Mouse (Mus musculus) limb, embryonic 11.5 days (tissue): ENCODE measurements around the gene Rtkn. TPM values are rescaled to one million over a fixed set of nuclear protein-coding genes. Genes with fewer than 3 reads are reported as not detected.
"Not testable (repeated sequence)": the region's sequence is repeated elsewhere in the genome, so short reads cannot be mapped to it uniquely, and the experiment has no call there.

Experiments
- ATAC-seq: fragments of 200-750 bp; cut with Nextera tagmentation; 2 replicates; pipeline ENCODE4 v1.8.0; 2017; ENCODE audit warnings: low read depth; ENCODE audit not compliant: insufficient number of reproducible peaks, low FRiP score, low TSS enrichment
- DNase-seq: peaks from one replicate; pipeline ENCODE4 v3.0.0-alpha.2; 2015; ENCODE audit warnings: low spot score
- H3K27ac ChIP-seq: fragments of 300-500 bp; sonication (generic); replicated peaks from 2 replicates; pipeline ENCODE4 v1.5.1; 2014; ENCODE audit warnings: low read depth, mild to moderate bottlenecking, low read length
- H3K27me3 ChIP-seq: fragments of 300-500 bp; sonication (generic); 2 replicates; pipeline ENCODE4 v1.6.1; 2014; ENCODE audit warnings: mild to moderate bottlenecking, low read length, mixed read lengths; ENCODE audit not compliant: control insufficient read depth, insufficient read depth
- H3K36me3 ChIP-seq: fragments of 300-500 bp; sonication (generic); 2 replicates; pipeline ENCODE4 v1.6.1; 2014; ENCODE audit warnings: mild to moderate bottlenecking, low read length, moderate library complexity, mixed read lengths; ENCODE audit not compliant: control insufficient read depth, insufficient read depth
- H3K4me1 ChIP-seq: fragments of 300-500 bp; sonication (generic); 2 replicates; pipeline ENCODE4 v1.6.1; 2014; ENCODE audit warnings: low read length, mixed read lengths; ENCODE audit not compliant: control insufficient read depth, insufficient read depth
- H3K4me2 ChIP-seq: fragments of 300-500 bp; sonication (generic); 2 replicates; pipeline ENCODE4 v1.6.1; 2014; ENCODE audit warnings: low read depth, mild to moderate bottlenecking, moderate library complexity; ENCODE audit not compliant: severe bottlenecking
- H3K4me3 ChIP-seq: fragments of 300-500 bp; sonication (generic); 2 replicates; pipeline ENCODE4 v1.5.1; 2014; ENCODE audit warnings: low read depth, low read length
- H3K9ac ChIP-seq: fragments of 300-500 bp; sonication (generic); 2 replicates; pipeline ENCODE4 v1.6.1; 2014; ENCODE audit warnings: mild to moderate bottlenecking, low read length
- H3K9me3 ChIP-seq: fragments of 300-500 bp; sonication (generic); 2 replicates; pipeline ENCODE4 v1.6.1; 2016; ENCODE audit warnings: low read length; ENCODE audit not compliant: control insufficient read depth
- WGBS: fragments of 180-500 bp; shearing (Covaris S2); extraction: QIAGEN DNeasy Blood & Tissue Kit; methylation state at CpG from one replicate; pipeline ENCODE4 v1.1.7; 2014; 5-methylcytosine and 5-hydroxymethylcytosine counted together
- polyA plus RNA-seq: library from polyadenylated mRNA; unstranded; fragments of >200 nt; fragmentation: Nextera tagmentation; extraction: Ambion mirVana; gene quantifications from 2 replicates; pipeline ENCODE4 v1.2.1, GENCODE M21; 2014

Gene Rtkn
- polyA plus RNA-seq, 1 experiment from 2014 or later = 30.5 TPM

DNA sequence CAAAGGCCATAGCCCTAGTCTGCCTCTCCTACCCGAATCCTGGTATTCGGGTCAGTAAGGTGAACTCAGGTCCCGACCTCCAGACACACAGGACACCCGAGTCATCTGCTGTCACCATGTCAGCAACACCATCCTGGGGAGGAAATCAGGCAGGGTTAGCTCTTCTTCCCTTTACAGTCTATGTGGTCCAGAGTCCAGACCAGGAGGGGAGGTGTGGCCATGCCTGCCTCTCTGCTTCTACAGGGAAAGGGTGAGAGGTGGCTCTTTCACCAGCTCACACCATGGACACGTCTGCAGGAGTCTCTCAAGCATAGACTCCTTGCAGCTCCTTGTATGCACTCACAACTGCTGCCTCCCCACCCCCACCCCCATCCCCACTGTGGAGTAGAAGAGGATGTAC lies 18.2 kb downstream of the Rtkn start:
- Histone ChIP-seq H3K4me3 (no peak overlapping the region), H3K4me2 (no peak overlapping the region), H3K27me3 (no peaks in the 10 kb centered on the region), H3K9me3 (no peaks in the 10 kb centered on the region), H3K4me1 (peaks cover 7% of the 10 kb centered on the region; the same call in 1 of the 2 replicates), H3K27ac (no peak overlapping the region), H3K9ac (no peak overlapping the region), H3K36me3 (peaks cover 2% of the 10 kb centered on the region; the same call in 1 of the 2 replicates)
- DNase-seq = no peak
- no peak for ATAC-seq
- WGBS = 81% methylated on average over 5 of the region's 5 CpGs

DNA sequence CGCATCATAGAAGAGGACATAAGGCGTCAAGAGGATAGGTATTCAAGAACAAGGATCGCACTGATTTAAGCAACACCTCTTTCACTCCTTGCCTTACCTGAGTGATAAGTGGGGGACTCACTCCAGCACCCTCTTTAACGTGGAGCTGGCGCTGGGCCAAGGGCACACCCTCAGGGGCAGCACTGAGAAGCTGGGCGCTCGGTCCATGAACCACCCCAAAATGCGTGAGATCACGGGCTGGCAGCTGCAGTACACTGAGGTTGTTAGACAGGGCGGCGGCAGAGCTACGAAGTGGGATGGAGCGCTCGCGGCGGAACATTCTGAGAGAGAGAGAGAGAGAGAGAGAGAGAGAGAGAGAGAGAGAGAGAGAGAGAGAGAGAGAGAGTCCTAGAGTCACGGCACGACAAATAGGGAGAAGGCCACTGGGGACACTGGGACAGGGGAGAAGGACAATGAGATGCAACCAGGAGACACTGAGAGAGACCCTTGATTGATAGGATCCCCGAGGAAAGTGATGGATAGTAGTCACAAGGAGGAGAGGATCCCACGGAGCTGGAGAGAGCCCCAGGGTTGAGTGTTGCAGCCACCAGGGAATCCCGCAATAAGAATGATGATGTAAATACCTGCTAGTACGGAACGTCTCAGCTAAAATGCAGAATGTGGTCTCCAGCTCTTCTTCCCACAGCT lies 20.4 kb downstream of the Rtkn start:
- Histone ChIP-seq H3K4me1 (peaks cover 7% of the 10 kb centered on the region; the same call in 1 of the 2 replicates), H3K4me3 (peak overlapping the region; percentile 54), H3K27me3 (peaks cover 6% of the 10 kb centered on the region), H3K27ac (no peak overlapping the region), H3K9me3 (no peaks in the 10 kb centered on the region), H3K9ac (peak overlapping the region; percentile 59), H3K36me3 (peaks cover 2% of the 10 kb centered on the region; the same call in 1 of the 2 replicates), H3K4me2 (peak overlapping the region; percentile 86)
- 0 out of 2 replicates have a peak, but pooled peaks have one; percentile 7 for ATAC-seq
- 8% methylated on average over 23 of the region's 23 CpGs for WGBS
- no peak for DNase-seq

DNA sequence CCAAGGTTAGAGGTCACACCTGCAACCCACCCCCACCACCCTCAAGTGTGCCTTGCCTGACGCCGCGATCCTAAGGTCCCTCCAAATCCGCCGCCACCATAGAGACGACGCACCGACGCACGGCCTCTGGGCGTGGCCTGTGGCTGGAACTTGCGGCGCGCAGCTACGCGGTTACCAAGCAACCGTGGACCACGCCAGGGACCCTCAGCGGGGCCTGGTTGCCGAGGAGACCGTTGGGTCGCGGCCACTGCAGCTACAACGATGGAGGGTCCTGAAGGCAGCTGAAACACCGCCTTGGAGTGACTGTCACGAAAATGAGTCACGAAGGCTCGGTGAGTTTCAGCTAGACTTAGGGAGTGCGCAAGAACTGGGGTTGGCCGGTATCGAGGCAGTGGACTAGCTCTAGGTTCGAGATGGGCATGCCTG lies 21.0 kb downstream of the Rtkn start, which contains the start of the genes Wdr54 and 1700003E16Rik:
Wdr54 (minus strand) TSS at position 139 of the 426 bp plus-strand sequence.
1700003E16Rik (plus strand) TSS at position 146 of the 426 bp plus-strand sequence.
- H3K9ac ChIP-seq = peak within 1 kb of the TSS; percentile 59
- peak within 1 kb of the TSS; percentile 86 for H3K4me2 ChIP-seq
- ATAC-seq = peak; percentile 87
- peak; percentile 91 for DNase-seq
- 1% methylated on average over 32 of the region's 32 CpGs for WGBS
- H3K4me1 ChIP-seq = peaks cover 10% of the 10 kb centered on the region; the same call in 1 of the 2 replicates
- H3K27me3 ChIP-seq = peaks cover 11% of the 10 kb centered on the region
- no peak within 1 kb of the TSS for H3K27ac ChIP-seq
- H3K36me3 ChIP-seq = peaks cover 2% of the 10 kb centered on the region; the same call in 1 of the 2 replicates
- H3K9me3 ChIP-seq = no peaks in the 10 kb centered on the region
- H3K4me3 ChIP-seq = peak within 1 kb of the TSS; percentile 54

DNA sequence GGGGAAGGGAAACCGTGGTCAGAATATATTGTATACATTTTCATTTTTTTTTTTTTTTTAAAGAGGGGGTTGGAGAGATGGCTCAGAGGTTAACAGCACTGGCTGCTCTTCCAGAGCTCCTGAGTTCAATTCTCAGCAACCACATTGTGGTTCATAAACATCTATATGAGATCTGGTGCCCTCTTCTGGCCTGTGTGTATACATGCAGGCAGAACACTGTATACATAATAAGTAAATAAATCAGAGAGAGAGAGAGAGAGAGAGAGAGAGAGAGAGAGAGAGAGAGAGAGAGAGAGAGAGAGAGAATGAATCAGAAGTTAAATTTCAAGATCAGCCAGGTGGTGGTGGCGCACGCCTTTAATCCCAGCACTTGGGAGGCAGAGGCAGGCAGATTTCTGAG lies 24.2 kb downstream of the Rtkn start:
- H3K27me3 ChIP-seq = peaks cover 26% of the 10 kb centered on the region
- H3K9me3 ChIP-seq, H3K9ac ChIP-seq, H3K36me3 ChIP-seq, ATAC-seq, H3K4me2 ChIP-seq, H3K4me3 ChIP-seq, H3K27ac ChIP-seq: not testable (repeated sequence)
- H3K4me1 ChIP-seq = peaks cover 21% of the 10 kb centered on the region
- WGBS = 35% methylated on average over 3 of the region's 3 CpGs
- peak; percentile 63 for DNase-seq

DNA sequence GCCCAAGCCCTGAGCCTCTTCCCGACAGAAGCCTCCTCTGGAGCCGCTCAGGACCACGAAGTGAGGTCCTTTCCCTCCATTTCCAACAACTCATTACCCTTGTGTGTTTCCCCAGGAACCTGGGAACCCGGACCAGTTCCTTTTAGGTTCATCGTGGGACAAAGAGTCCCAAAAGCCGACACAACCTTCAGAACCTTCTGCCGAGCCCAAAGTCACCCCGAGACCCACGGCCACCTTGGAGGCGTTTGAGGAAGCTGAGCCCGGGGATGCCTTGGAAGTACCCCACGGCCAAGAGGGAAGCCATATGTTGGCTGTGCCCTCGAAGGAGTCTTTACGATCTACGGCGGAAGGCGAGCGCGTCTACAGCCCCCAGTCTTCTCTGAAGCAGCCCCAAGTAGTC lies 26.2 kb downstream of the Rtkn start:
- peaks cover 26% of the 10 kb centered on the region for H3K27me3 ChIP-seq
- H3K9me3 ChIP-seq = no peaks in the 10 kb centered on the region
- H3K36me3 ChIP-seq = no peaks in the 10 kb centered on the region
- 5% methylated on average over 19 of the region's 19 CpGs for WGBS
- ATAC-seq (no peak), DNase-seq (peak; percentile 32)
- peak overlapping the region; percentile 27 for H3K4me3 ChIP-seq
- H3K4me2 ChIP-seq = peak overlapping the region; percentile 50
- H3K9ac ChIP-seq = peak overlapping the region; percentile 53; the same call in 1 of the 2 replicates
- no peak overlapping the region for H3K27ac ChIP-seq
- H3K4me1 ChIP-seq = peaks cover 20% of the 10 kb centered on the region

DNA sequence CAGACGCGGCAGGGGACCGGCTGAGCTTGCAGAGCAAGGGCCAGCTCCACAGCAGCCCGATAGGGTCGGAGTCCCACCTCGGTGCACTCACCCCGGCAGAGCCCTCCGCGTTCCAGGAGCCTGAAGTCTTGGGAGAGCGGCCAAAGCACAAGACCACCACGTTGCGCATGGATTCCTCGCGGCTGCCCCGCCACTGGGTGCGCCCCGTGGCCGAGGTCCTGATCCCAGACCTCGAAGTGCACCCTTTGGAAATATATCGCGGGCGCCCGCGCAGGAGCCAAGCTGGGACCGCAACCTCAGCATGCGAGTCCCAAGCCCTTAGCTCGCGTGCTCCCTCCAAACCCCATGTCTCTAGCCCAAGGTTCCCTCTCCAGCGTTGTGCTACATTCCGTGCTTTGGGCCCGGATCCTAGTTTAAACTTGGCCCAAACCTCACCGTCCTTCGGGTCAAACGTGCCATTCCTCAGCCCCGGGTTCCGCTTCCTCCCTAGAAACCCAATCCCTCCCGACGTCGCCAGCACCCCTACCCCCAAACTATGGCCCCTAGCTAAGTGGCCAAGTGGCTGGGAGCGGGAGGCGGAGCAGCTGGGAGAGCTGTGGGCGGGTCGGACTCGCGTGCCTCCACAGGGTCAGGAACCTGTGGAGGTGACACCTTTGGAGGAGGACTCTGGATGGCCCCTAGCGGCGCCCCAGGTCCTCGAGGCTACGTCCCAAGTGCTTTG lies 26.8 kb downstream of the Rtkn start:
- peak overlapping the region; percentile 50 for H3K4me2 ChIP-seq
- peaks cover 24% of the 10 kb centered on the region for H3K4me1 ChIP-seq
- H3K4me3 ChIP-seq = peak overlapping the region; percentile 27
- H3K36me3 ChIP-seq = no peaks in the 10 kb centered on the region
- DNase-seq (peak; percentile 67), ATAC-seq (peak; percentile 12; the same call in 1 of the 2 replicates)
- peaks cover 26% of the 10 kb centered on the region for H3K27me3 ChIP-seq
- no peak overlapping the region for H3K27ac ChIP-seq
- H3K9ac ChIP-seq = peak overlapping the region; percentile 53; the same call in 1 of the 2 replicates
- WGBS = under 1% methylated on average over 49 of the region's 49 CpGs
- H3K9me3 ChIP-seq = no peaks in the 10 kb centered on the region

DNA sequence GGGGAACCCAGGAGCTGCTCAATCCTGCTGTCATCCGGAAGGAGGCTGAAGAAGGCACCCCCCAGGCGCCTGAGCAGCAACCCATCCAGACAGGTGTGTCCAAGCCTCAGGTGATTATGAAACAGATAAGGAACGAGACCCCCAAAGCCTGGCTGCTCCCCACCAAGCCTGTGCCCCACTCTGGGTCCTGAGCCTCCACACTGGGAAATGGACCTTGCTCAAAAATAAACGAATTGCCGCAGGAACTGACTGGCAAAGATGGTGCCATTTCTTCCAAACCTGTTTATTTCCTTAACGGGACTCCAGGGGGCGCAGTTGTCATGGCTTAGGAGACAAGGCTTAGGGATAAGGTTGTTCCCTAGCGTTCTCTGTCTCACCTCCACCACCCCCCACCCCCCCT lies 27.4 kb downstream of the Rtkn start:
- DNase-seq (peak; percentile 81), ATAC-seq (no peak)
- Histone ChIP-seq H3K27me3 (peaks cover 26% of the 10 kb centered on the region), H3K27ac (no peak overlapping the region), H3K4me2 (peak overlapping the region; percentile 50), H3K9ac (no peak overlapping the region), H3K9me3 (no peaks in the 10 kb centered on the region), H3K4me1 (peaks cover 26% of the 10 kb centered on the region), H3K4me3 (peak overlapping the region; percentile 27), H3K36me3 (no peaks in the 10 kb centered on the region)
- WGBS = under 1% methylated on average over 8 of the region's 8 CpGs

DNA sequence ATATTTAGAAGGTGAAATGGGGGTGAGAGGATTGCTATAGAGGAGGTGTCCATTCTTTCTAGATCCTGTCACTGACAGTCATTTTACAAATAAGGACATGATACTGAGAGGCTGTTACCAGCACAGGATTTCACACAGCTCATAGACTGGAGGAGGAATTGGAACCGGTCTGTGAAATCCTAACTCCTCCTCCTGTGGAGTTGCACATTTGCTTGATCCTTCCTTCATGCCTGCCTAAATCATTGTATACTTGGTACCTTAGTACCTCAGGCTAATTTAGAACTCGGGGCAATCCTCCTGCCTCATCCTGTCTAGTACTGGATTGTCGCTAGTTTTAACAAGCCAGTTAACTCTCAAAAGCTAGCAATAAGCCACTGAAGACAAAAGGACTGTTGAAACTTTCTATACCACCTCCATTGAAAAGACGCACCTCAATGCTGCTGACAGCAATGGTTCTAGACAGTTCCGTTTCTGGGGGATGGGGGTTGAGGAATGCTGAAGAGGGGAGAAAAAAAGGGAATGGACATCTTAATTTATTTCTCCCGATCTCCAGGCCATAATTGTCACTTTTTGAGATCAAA lies 29.9 kb downstream of the Rtkn start:
- Histone ChIP-seq H3K36me3 (no peaks in the 10 kb centered on the region), H3K9ac (peak overlapping the region; percentile 80), H3K4me1 (peaks cover 26% of the 10 kb centered on the region), H3K27ac (no peak overlapping the region; the same call in 1 of the 2 replicates), H3K4me3 (peak overlapping the region; percentile 79), H3K27me3 (peaks cover 26% of the 10 kb centered on the region), H3K9me3 (no peaks in the 10 kb centered on the region), H3K4me2 (peak overlapping the region; percentile 51)
- 6% methylated on average over 6 of the region's 6 CpGs for WGBS
- ATAC-seq (0 out of 2 replicates have a peak, but pooled peaks have one; percentile 6), DNase-seq (no peak)
